Mouse (Mus musculus) retina, postnatal 1 day (tissue): Measurements from ENCODE around the gene Mypop.
A peak's percentile ranks its signal among the peaks of the same experiment; 100 is the strongest.

Experiments used
- DNase-seq: peaks from one replicate; pipeline ENCODE4 v3.0.0-alpha.2; 2012

The Mypop gene

DNA sequence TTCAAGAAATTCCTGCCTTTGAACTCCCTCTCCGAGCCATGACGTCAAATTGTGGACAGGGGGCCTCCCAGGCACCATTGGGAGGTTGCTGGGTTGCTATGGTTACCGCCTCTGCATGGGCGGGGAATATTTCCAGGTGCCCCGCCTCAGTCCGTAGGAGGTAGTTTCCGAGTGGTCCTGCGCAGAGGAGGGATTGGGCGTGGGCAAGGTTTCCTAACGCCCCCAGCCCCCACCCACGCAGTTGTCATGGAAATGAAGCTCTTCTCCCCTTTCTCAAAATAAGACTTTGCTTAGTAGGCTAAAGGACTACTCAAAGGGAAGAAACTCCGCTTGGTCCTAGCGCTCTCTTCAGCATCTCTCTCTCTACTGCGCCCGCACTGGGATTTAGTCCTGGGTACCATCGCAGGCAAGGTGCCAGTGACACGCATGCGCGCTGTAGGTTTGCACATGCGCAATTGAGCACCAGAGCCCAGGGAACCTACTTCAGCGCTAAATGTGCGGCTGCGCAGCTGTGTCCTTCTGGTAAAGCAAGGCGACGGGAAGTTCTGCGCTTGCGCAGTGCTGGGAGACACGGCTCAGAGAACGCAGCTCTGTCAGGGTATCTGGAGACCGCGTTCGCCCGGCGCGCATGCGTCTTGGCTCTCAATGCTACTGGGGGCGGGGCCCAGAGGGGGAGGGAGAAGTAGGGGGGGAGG lies at the start of gene Mypop:
Gene Mypop, plus strand, starts transcription at position 645 of the 695 bp plus-strand sequence.
- DNase-seq = peak; percentile 100

DNA sequence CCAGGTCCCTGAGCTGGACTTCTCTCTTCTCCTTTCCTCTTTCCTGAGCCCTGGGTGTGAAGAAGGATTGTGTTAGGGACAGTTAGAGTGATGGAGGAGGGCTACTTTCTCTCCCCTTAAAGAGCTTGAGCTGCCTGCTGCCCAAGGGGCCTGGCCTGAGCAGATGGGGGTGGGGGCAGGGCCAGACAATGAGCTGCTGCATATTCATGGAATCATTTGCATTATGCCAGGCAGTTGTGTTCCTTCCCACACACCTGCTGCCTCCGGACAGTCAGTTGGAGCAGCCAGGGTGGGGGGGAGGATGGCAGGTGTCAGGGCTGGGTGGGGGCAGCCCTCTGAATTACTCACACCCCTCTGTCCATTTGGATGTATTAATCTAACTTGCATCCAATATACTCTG lies 48.7 kb upstream of the Mypop start:
- peak; percentile 73 for DNase-seq

DNA sequence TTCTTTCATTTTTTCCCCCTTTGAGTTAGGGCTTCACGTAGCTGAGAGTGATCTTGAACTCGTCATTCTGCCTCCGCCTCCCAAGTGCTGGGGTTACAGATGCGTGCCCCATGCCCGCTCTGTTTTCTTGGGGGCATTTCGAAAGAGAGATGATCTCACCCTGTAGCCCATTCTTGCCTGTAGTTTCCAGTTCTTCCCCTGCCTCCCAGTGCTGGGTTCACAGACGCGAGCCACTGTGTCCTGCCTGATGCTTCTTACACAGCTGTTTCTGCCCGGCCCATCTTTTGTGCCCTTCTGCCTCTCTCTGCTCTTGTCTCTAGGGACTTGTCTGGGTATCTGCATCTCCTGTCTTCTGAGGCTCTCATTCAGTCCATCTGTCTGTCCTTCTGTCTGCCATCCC lies 48.2 kb upstream of the Mypop start:
- no peak for DNase-seq

DNA sequence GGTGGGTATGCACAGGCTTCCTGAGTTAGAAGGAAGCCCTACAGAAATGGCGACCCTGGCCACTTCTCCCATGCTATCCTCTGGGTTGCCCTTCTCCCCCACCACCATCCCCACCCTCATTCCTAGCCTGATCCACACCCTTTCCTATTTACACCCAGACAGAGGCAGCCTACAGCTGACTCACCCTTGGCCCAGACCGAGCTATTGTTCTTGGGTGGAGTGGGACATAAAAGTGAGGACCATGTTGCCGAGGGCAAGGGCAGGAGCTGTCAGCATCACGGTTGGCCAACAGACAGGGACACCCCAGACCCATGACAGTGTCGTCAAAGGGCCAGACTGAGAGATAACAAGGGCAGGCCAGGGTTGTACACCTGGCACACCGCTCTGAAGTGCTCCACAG lies 42.9 kb upstream of the Mypop start:
- no peak for DNase-seq

DNA sequence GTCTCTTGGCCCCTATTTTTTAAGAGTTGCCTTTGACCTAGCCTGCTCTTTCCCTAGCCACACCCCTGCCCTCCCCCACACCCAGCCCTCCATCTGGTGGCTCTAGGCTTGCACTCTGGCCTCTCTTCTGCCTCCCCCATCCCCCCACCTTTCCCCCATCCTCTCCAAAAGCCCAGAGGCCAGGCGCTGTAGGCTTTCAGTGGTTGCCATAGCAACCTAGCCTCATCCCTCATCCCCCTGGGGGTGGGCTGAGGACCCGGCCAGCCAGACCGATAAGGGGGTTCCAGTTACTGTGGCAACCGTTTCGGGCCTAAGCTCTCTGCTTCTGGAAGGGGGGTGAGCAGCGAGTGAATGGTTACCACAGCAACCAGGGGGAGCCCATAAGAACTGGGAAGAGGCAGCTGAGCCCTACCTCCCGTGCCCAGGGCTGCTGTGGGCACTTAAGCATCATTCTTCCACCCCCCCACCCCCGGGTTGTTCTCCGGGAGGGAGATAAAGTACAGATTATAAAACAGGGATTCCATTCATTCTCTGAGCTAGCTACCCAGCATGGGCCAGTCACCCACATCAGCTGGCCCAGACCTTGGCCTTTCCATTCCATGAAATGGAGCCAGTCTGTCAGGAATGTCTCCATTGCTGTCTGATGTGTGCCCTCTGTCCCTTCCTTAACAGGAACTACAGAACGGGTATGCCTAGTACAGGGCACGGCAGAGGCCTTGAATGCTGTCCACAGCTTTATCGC lies 41.1 kb upstream of the Mypop start:
- DNase-seq = peak; percentile 89

DNA sequence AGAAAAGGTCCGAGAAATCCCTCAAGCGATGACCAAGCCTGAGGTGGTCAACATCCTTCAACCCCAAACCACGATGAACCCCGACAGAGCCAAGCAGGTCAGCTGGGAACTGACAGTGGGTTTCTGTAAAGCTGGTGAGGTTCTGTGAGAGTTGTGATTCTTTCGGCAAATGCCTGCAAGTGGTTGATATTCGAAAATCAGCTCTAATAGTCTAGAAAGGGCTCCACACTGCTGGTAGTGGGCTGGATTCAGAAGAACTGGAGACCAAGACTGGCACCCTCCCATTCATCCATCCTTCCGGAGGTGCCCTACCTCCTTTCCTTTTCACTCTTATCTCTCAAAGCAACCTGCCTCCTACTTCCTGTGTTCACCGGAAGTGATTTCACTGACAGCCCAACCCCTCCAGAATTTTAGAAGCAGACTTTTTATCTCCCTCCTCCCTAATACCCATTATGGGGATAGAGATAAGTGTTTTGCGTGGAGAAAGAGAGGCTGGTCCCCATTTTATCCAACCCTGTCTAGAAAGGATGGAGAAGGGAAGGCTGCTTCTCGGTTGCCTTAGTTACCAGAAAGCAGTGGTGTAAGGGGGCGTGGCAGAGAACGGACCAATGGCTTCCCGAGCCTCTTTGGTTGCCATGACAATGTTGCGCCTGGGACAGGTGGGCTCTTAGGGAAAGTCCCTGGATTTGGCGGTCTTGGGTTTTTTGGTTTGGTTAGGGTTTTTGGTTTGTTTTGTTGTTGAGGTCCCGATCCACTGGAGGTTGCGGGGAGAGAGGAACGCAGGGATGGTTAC lies 40.3 kb upstream of the Mypop start:
- peak; percentile 57 for DNase-seq

DNA sequence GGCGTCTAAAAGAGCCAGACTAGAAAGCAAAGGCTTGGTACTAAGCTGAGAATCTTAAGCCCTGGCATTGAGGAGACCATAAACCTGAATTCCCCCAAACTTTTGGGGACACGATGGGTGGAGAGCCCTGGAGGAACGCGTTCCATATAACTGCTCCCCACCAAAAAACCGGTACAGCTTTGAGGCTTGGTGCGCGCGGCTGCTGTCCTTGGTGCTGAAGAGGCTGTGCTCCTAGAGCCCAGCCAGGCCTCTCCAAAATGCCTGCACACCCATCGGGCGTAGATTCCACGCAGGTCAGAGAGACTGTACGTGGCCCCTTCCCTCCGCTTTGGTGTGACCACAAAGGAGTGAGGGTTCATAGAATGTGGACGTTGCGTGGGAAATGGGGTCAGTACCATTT lies 39.6 kb upstream of the Mypop start:
- DNase-seq = peak; percentile 62

DNA sequence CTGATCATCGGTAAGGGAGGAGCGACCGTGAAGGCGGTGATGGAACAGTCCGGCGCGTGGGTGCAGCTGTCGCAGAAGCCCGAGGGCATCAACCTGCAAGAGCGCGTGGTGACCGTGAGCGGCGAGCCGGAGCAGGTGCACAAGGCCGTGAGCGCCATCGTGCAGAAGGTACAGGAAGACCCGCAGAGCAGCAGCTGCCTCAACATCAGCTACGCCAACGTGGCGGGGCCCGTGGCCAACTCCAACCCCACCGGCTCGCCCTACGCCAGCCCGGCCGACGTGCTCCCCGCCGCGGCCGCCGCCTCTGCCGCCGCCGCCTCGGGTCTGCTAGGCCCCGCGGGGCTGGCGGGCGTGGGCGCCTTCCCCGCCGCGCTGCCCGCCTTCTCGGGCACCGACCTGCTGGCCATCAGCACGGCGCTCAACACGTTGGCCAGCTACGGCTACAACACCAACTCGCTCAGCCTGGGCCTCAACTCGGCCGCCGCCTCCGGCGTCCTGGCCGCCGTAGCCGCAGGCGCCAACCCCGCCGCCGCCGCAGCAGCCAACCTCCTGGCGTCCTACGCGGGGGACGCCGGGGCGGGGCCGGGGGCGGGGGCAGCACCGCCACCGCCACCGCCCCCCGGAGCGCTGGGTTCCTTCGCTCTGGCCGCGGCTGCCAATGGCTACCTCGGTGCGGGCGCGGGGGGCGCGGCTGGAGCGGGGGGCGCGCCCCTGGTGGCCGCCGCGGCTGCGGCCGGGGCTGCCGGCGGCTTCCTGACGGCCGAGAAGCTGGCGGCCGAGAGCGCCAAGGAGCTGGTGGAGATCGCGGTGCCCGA lies 33.3 kb upstream of the Mypop start:
- peak; percentile 82 for DNase-seq

DNA sequence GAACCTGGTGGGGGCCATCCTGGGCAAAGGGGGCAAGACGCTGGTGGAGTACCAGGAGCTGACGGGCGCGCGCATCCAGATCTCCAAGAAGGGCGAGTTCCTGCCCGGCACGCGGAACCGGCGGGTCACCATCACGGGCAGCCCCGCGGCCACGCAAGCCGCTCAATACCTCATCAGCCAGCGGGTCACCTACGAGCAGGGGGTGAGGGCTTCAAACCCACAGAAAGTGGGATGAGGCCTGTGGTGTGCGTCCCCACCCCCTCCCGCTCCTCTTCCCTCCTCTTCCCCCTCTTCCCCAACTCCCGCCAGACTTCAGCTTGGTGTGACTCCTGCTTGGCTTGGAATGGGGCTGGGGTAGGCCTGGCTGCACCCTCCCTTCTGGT lies 32.7 kb upstream of the Mypop start:
- no peak for DNase-seq

DNA sequence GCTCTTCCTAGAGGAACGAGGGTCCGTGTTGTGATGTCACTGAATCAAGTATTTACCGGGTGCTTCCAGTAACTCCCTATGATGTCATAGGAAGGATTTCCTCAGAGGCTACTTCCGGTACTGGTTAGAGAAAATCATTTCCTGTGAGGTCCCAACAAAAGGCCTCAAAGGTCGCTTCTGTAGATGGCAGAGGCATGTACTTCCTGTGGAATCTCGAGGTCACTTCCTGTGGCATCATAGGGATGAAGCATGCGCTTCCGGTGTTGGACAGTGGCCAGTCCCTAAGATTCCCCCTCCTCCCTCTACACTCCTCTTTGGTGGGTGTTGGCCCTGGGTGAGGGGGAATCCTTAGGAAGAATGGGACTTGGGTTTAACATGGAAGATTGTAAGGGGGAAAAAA lies 31.6 kb upstream of the Mypop start:
- peak; percentile 36 for DNase-seq

DNA sequence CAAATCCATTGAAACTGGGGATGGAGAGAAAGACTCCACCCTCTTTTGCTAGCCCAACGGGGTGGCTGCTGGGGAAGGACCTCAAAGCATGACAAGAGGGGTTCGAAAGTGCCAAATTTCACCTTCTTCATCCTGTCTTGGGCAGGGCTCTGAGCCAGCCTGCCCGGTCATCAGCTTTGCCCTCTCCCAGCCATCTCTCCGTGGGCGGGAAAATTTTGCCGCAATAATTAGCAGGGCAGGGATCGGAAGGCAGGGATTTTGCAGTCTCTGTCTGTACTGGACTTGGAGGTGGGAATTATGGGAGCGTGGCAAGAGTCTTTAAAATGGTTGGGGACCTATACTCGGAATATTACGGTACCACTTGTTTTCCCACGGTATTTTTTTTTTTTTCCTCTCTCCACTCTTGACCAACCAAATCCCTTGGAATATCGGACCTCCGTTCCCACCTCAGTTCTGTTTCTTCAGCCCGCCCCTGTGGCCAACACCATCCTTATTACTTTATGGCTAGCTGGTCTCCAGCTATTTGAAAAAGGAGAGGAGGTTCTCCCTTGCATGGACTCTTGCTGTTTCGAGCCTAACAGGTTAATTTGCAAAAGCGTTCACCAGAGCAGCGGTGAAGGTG lies 28.8 kb upstream of the Mypop start:
- peak; percentile 74 for DNase-seq

DNA sequence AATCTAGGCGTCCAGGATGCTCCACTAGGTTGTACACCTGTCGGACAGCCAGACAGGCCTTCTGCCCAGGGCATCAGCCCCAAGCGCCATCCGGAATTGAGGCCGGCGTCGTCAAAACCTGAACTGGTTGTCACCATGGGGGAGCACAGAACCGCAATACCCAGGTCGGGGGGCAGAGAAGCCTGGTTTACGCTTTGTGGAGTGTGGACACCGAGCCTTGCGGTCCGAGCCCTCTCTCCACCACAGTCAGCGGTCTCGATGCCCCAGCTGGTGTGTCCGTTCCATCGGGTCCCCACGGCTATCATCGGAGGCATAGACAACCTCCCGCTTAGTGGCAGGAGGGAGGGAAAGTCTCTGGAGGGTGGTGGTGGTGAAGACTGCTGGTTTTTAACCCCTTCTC lies 28.2 kb upstream of the Mypop start:
- peak; percentile 26 for DNase-seq

DNA sequence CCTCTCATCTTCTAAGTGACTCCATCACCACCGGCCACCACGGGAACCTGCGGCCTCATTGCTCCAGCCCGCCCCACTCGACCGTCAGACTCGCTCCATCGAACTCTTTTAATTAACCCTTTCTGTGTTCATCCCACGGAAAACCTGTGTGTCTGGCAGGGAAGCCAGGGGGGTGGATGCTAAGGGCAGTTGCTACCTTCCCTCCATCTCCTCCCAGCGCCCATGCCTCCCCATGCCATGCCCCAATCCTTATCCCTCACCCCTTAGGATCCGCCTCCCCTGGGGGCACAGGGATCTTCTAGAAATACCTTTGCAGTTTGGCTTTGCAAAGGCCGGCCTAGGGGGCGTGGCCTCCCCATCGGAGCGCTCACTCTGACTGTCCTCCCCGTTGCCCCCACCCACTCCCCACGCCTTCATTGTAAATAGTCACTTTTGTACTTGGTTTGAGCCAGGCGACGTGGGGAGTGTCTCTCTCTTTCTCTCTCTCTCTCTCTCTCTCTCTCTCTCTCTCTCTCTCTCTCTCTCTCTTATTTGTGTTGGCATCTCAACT lies 27.7 kb upstream of the Mypop start:
- no peak for DNase-seq

DNA sequence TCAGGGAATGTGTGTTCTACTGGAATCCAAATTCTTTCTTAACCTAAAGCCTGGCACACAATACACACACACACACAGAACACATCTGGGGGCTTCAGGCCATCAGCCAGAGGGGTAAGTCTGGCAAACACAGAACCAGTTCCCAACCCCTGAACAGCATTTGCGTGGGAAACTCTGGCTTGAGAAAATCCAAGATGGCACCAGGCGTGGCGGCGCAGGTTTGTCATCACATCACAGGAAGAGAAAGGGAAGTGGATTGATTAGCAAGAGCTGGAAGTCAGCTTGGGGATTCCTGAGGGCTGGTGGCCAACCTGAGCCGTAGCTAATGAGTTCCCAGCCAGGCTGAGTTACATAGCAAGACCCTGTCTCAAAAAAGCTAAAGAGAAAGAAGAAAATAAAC lies 25.7 kb upstream of the Mypop start:
- DNase-seq = no peak

DNA sequence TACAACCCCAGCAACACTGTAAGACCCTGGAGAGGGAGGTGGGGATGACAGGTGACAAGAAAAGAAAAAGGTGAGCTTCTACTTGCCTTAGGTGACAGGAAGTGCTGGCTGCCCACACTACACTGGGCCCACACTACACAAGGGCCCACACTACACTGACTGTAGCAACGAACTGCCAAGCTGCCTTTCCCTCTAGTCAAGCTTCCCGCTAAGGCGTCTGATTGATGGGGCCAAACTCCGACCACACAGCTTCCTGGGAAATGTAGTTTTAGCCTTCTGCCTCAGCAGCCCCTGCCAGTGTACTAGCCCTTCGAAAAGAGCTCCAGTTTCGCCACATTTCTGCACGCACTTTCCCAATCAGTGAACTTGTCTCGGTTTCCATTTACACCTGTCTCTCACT lies 23.4 kb upstream of the Mypop start:
- no peak for DNase-seq

DNA sequence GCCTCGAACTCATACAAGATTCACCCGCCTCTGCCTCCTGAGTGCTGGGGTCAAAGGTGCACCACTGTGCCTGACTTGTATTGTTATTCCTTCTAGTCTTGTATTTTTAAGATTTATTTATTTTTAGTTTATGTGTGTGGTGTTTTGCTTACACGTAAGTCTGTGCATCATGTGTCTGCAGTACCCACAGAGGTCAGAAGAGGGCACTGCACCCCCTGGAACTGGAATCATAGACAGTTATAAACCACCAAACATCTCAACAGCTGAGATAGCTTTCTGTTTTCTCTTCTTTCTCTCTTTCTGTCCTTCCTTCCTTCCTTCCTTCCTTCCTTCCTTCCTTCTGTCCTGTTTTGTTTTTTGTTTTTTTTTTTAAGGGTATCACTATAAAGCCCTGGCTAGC lies 20.1 kb upstream of the Mypop start:
- no peak for DNase-seq

DNA sequence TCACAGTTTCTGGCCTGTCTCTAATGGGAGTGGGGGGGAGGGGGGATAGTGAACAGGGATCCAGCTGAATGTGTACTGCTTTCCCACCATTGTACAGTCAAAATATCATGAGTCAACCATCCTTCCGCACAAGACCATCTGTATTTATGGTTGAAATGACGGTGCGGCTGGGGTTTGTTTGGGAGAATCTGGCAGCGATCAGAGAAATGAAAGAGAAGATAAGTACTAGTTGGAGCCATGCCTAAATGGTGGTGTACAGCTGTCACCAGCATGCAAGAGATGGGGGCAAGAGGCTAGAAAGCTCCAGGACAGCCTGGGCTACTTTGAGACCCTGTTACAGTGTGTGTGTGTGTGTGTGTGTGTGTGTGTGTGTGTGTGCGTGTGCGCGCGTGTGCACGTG lies 12.7 kb upstream of the Mypop start:
- DNase-seq = no peak

DNA sequence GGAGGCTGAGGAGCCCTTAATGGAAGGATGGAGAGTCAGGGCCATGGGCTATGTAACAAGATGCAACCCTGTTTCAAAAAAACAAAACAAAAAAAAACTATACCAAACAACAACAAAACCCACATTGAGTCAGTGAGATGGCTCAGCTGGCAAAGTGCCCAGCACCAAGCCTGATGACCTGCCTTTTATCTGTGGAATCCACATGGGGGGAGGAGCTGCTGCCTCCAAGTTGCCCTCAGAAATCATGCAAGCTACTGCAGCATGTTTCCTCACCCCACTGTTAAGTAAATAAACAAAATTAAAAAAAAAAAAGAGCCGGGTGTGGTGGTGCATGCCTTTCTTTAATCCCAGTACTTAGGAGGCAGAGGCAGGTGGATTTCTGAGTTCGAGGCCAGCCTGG lies 4.5 kb upstream of the Mypop start:
- no peak for DNase-seq

DNA sequence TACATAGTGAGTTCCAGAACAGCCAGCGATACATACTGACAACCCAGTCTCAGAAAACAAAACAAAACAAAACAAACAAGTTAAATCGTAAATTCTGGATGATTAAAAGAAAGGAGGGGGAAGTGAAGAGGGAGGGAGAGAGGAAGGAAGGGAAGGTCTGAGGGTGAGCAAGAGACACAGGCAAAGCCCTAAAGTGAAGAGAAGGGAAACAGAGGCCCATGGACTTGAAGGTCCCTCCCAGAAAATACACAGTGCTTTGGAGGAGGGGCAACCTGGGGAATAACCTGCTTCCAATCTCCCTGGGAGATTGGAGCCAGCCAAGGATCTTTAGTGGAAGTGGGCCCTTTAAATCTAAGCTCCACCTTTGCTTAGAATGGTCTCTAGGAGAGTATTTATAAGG lies 3.9 kb upstream of the Mypop start, which contains the start of gene Nanos2:
Gene Nanos2, plus strand, starts transcription at position 301 of the 400 bp plus-strand sequence.
- no peak for DNase-seq

DNA sequence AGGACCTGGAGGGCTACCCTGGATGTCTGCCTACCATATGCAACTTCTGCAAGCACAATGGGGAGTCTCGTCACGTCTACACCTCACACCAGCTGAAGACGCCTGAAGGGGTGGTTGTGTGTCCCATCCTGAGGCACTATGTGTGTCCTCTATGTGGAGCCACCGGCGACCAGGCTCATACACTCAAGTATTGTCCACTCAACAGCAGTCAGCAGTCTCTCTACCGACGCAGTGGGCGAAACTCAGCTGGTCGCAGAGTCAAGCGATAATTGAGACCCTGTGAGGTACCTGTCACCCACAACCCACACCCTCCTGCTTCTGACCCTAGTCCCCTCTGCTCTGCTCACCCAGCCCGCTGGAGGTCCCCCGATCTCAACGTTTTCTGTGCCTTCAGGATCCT lies 3.3 kb upstream of the Mypop start:
- DNase-seq = no peak

DNA sequence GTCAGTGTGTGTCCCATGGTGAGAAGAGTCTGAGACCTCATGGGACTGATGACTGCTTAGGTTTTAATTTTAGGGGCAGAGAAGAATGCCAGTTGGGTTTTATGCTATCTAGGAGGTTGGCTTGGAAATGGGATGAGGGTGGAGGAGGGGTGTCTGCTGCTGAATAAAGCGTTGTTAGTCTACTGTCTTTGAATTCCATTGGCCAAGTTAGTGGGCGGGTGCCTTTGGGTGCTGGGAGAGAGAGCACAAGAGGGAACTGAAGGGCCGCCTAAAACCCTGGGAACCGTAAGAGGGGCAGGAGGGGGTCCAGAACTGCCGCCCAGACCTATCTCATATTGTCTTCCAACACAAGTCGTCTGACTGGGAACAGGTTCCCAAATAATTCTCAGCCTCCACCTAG lies 2.3 kb upstream of the Mypop start:
- DNase-seq = no peak

DNA sequence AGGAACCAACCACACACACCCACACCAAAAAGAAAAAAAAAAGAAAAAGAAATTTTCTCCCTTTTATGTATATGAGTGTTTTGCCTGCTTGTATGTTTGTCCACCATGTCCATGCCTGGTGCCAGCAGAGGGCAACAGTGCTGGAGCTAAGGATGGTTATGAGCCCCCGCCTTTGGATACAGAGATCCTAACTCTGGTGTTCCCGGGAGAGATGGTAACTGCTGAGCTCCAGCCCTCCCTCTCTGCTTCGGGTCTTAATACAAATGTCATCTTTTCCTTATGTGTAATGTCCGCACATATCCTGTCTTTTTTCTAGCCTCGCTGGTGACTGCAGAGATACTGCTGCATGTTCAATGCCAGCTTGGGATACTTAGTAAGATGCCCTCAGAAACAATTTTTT lies 1.1 kb upstream of the Mypop start:
- DNase-seq = peak; percentile 59
